Mouse (Mus musculus) limb, embryonic 14.5 days (tissue): ENCODE results near the gene 9130230L23Rik. TPM values are rescaled to one million over a fixed set of nuclear protein-coding genes. Genes with fewer than 3 reads are reported as not detected.

Experiments used
- ATAC-seq: fragments of 200-750 bp; cut with Nextera tagmentation; 2 replicates; pipeline ENCODE4 v1.8.0; 2017; ENCODE audit warnings: low read depth, moderate number of reproducible peaks, moderate TSS enrichment; ENCODE audit not compliant: low FRiP score
- DNase-seq: peaks from one replicate; pipeline ENCODE4 v3.0.0-alpha.2; 2015; ENCODE audit warnings: low spot score
- H3K27ac ChIP-seq: fragments of 300-500 bp; sonication (generic); replicated peaks from 2 replicates; pipeline ENCODE4 v1.5.1; 2014; ENCODE audit warnings: low read depth, mild to moderate bottlenecking, low read length, moderate library complexity, mixed read lengths
- H3K27me3 ChIP-seq: fragments of 300-500 bp; sonication (generic); 2 replicates; pipeline ENCODE4 v1.6.1; 2014; ENCODE audit warnings: low read length, mixed read lengths; ENCODE audit not compliant: control insufficient read depth, insufficient read depth
- H3K36me3 ChIP-seq: fragments of 300-500 bp; sonication (generic); 2 replicates; pipeline ENCODE4 v1.6.1; 2014; ENCODE audit warnings: mild to moderate bottlenecking, low read length, moderate library complexity, mixed read lengths; ENCODE audit not compliant: control insufficient read depth, insufficient read depth
- H3K4me1 ChIP-seq: fragments of 300-500 bp; sonication (generic); 2 replicates; pipeline ENCODE4 v1.6.1; 2014; ENCODE audit warnings: antibody characterized with exemption, low read length, mixed read lengths; ENCODE audit not compliant: control insufficient read depth, insufficient read depth
- H3K4me2 ChIP-seq: fragments of 300-500 bp; sonication (generic); replicated peaks from 2 replicates; pipeline ENCODE4 v1.6.1; 2014; ENCODE audit warnings: low read depth, mild to moderate bottlenecking, low read length, moderate library complexity; ENCODE audit not compliant: severe bottlenecking
- H3K4me3 ChIP-seq: fragments of 300-500 bp; sonication (generic); replicated peaks from 2 replicates; pipeline ENCODE4 v1.5.1; 2014; ENCODE audit warnings: low read length
- H3K9ac ChIP-seq: fragments of 300-500 bp; sonication (generic); 2 replicates; pipeline ENCODE4 v1.6.1; 2014; ENCODE audit warnings: mild to moderate bottlenecking, low read depth, low read length, moderate library complexity; ENCODE audit not compliant: severe bottlenecking
- H3K9me3 ChIP-seq: fragments of 300-500 bp; sonication (generic); 2 replicates; pipeline ENCODE4 v1.6.1; 2016; ENCODE audit warnings: low read length; ENCODE audit not compliant: control insufficient read depth
- POLR2A ChIP-seq: fragments of 200-500 bp; IDR thresholded peaks from 2 replicates; pipeline ENCODE4 v1.8.0; 2012; ENCODE audit warnings: inconsistent platforms, mild to moderate bottlenecking, moderate library complexity, borderline replicate concordance; ENCODE audit not compliant: insufficient read depth, insufficient read length; ENCODE audit errors: extremely low read depth
- WGBS: fragments of 180-500 bp; shearing (Covaris S2); extraction: QIAGEN DNeasy Blood & Tissue Kit; methylation state at CpG from one replicate; pipeline ENCODE4 v1.1.7; 2014; 5-methylcytosine and 5-hydroxymethylcytosine counted together
- polyA plus RNA-seq, 2 experiments: library from polyadenylated mRNA; depleted of rRNA in 1 of 2; stranded (reverse) in 1 of 2; unstranded in 1 of 2; fragments of >200 nt; fragmentation: Nextera tagmentation in 1 of 2; extraction: Ambion mirVana in 1 of 2; gene quantifications; 2 replicates each; pipeline versions ENCODE4 v1.2.1 to v1.2.3; 2012 to 2014

The 9130230L23Rik gene
- polyA plus RNA-seq, 2 experiments: not detected

DNA sequence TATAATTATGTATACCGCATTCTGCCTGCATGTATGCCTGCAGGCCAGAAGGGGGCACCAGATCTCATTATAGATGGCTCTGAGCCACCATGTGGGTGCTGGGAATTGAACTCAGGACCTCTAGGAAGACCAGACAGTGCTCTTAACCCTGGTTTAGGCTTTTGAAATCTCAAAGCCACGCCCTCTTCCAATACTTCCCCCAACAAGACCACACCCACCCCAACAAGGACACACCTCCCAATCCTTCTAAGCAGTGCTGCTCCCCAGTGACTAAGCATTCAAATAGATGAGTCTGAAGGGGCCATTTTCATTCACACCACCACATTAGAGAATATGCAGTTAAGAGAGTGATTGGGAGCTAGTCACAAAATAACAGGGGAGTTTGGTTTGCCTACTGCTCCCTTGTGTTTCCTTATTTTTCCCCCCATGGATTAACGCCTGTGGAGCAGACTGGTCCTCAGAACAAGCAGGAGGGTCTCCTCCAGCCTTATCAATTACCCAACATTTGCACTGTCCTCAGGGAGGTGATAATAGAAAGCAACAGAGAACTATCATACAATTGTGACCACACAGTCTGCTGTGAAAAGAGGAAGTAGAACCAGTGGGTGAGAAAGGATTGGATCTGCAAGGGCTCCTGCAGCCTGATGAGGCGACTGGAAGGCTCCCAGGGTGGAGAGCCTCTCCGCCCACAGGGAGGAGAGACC is 44.0 kb downstream of the 9130230L23Rik start:
- Histone ChIP-seq H3K4me2 (no peak overlapping the region), H3K4me3 (no peak overlapping the region), H3K27ac (no peak overlapping the region), H3K4me1 (no peaks in the 10 kb centered on the region), H3K9ac (no peak overlapping the region), H3K27me3 (no peaks in the 10 kb centered on the region), H3K36me3 (no peaks in the 10 kb centered on the region), H3K9me3 (no peaks in the 10 kb centered on the region)
- no peak for TF ChIP-seq POLR2A
- DNase-seq (no peak), ATAC-seq (no peak)
- 77% methylated on average over 5 of the region's 5 CpGs for WGBS

DNA sequence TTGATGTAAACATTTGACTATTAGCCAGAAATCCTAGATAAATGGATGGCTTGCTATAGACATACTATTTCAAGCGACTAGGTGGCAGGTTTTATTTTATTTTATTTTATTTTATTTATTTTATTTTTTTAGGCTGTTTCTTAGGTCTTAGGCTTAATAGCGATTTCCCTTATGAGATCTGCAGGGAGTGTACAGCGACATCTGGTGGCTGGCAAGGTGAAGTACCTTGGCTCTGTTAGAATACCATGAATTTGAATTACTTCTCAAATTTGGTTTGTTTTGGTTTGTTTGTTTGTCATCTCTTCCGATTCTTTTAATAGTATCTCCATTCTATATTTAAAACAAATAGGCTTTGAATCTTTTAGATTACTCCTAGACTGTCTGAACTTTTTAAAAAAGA is 45.5 kb downstream of the 9130230L23Rik start:
- H3K36me3 ChIP-seq: no peaks in the 10 kb centered on the region
- H3K9ac ChIP-seq: no peak overlapping the region
- no peak overlapping the region for H3K4me2 ChIP-seq
- DNase-seq (no peak), ATAC-seq (no peak)
- H3K9me3 ChIP-seq: no peaks in the 10 kb centered on the region
- 6% methylated on average over 4 of the region's 4 CpGs for WGBS
- no peaks in the 10 kb centered on the region for H3K27me3 ChIP-seq
- no peak overlapping the region for H3K27ac ChIP-seq
- H3K4me3 ChIP-seq: no peak overlapping the region
- TF ChIP-seq POLR2A: no peak
- H3K4me1 ChIP-seq: no peaks in the 10 kb centered on the region

GRCm38 (mm10) chr5:65956144-65957008 is 47.7 kb downstream of the 9130230L23Rik start:
- ATAC-seq: no peak
- TF ChIP-seq POLR2A: no peak
- DNase-seq: no peak
- no peaks in the 10 kb centered on the region for H3K4me1 ChIP-seq
- H3K9me3 ChIP-seq: no peaks in the 10 kb centered on the region
- H3K4me3 ChIP-seq: peak overlapping the region; percentile 33
- H3K4me2 ChIP-seq: peak overlapping the region; percentile 52
- WGBS: 72% methylated on average over 9 of the region's 9 CpGs
- H3K27ac ChIP-seq: no peak overlapping the region
- H3K9ac ChIP-seq: no peak overlapping the region; the same call in 1 of the 2 replicates
- no peaks in the 10 kb centered on the region for H3K27me3 ChIP-seq
- H3K36me3 ChIP-seq: no peaks in the 10 kb centered on the region

- H3K4me3 ChIP-seq: peak overlapping the region; percentile 33
- DNase-seq: peak; percentile 70
- no peak for TF ChIP-seq POLR2A
- no peaks in the 10 kb centered on the region for H3K4me1 ChIP-seq
- H3K36me3 ChIP-seq: no peaks in the 10 kb centered on the region
- no peak overlapping the region; the same call in 1 of the 2 replicates for H3K9ac ChIP-seq
- 36% methylated on average over 23 of the region's 23 CpGs for WGBS
- peak overlapping the region; percentile 52 for H3K4me2 ChIP-seq
- ATAC-seq: peak; percentile 72
- H3K9me3 ChIP-seq: no peaks in the 10 kb centered on the region
- no peaks in the 10 kb centered on the region for H3K27me3 ChIP-seq
- H3K27ac ChIP-seq: no peak overlapping the region
Observed at GRCm38 (mm10) chr5:65955343-65956143, 48.5 kb downstream of the 9130230L23Rik start.
